Mouse (Mus musculus) lung, postnatal 36 days (tissue): ENCODE data around the gene Foxk2.
A peak's percentile ranks its signal among the peaks of the same experiment; 100 is the strongest.

ENCODE experiments used
- DNase-seq: peaks from one replicate; pipeline ENCODE4 v3.0.0; 2022; ENCODE audit warnings: mixed read lengths

The Foxk2 gene

GRCm38 (mm10) chr11:121259160-121260100 lies at the start of gene Foxk2:
Gene Foxk2 (plus strand): TSS chr11:121259990.
- peak; percentile 91 for DNase-seq

GRCm38 (mm10) chr11:121216831-121217230 lies 43.0 kb upstream of the Foxk2 start:
- no peak for DNase-seq

- no peak for DNase-seq
These were observed 40.0 kb upstream of the Foxk2 start for GRCm38 (mm10) chr11:121219776-121220175.

GRCm38 (mm10) chr11:121220771-121221170 lies 39.0 kb upstream of the Foxk2 start:
- no peak for DNase-seq

GRCm38 (mm10) chr11:121221321-121222010 lies 38.3 kb upstream of the Foxk2 start:
- no peak for DNase-seq

GRCm38 (mm10) chr11:121228129-121229017 lies 31.4 kb upstream of the Foxk2 start:
- peak; percentile 57 for DNase-seq

- DNase-seq: peak; percentile 92
These were observed 30.8 kb upstream of the Foxk2 start, which contains the start of gene Cybc1 for GRCm38 (mm10) chr11:121229018-121229439. Gene Cybc1 (minus strand): TSS chr11:121229322.

- DNase-seq: no peak
These were observed 28.6 kb upstream of the Foxk2 start for GRCm38 (mm10) chr11:121231191-121231590.

- DNase-seq: no peak
These were observed 28.0 kb upstream of the Foxk2 start for GRCm38 (mm10) chr11:121231628-121232291.

- no peak for DNase-seq
These were observed 27.1 kb upstream of the Foxk2 start for GRCm38 (mm10) chr11:121232706-121233105.

GRCm38 (mm10) chr11:121235475-121236238 lies 24.1 kb upstream of the Foxk2 start:
- DNase-seq: peak; percentile 63

- peak; percentile 100 for DNase-seq
These were observed 23.0 kb upstream of the Foxk2 start, which contains the start of gene Narf for GRCm38 (mm10) chr11:121236564-121237344. Gene Narf (plus strand): TSS chr11:121237253.

- peak; percentile 54 for DNase-seq
These were observed 22.3 kb upstream of the Foxk2 start for GRCm38 (mm10) chr11:121237345-121238128.

- no peak for DNase-seq
These were observed 20.1 kb upstream of the Foxk2 start for GRCm38 (mm10) chr11:121239669-121240068.

GRCm38 (mm10) chr11:121250196-121250595 lies 9.6 kb upstream of the Foxk2 start:
- no peak for DNase-seq

GRCm38 (mm10) chr11:121260211-121260906 lies 569 bp downstream of the Foxk2 start:
- DNase-seq: peak; percentile 11

- DNase-seq: no peak
These were observed 1.3 kb downstream of the Foxk2 start for GRCm38 (mm10) chr11:121261074-121261473.

- DNase-seq: no peak
These were observed 17.7 kb downstream of the Foxk2 start for GRCm38 (mm10) chr11:121277516-121277915.

- DNase-seq: no peak
These were observed 18.2 kb downstream of the Foxk2 start for GRCm38 (mm10) chr11:121278011-121278410.
